Mouse (Mus musculus) MEL-GATA-1-ER (cell line): ENCODE data around the gene Unc13a.
"Not testable (repeated sequence)": the region's sequence is repeated elsewhere in the genome, so short reads cannot be mapped to it uniquely, and the experiment has no call there.

ENCODE experiments used
- DNase-seq: peaks from one replicate; pipeline ENCODE4 v3.0.0-alpha.2; 2012; ENCODE audit warnings: low read depth; ENCODE audit errors: extremely low read depth

Unc13a gene

DNA sequence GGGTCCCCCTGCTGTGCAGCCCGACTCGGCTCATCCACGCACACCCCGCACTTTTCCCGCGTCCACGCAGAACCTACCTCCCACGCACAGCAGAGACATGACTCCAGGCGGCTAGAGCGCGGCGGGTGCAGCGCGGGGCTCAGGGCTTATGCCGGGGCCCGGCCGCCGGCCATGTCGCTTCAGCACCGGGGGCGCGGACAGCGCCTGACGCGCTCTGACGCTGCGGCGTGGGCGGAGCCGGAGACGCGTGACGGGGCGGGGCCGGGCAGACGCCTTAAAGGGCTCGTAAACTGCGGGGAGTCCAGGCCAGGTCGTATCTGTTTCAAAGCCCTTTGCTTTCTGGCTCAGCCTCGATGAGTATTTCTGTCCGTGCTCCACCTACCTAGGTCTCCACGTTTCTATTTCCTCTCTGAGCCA lies at the start of gene Unc13a:
TSS of gene Unc13a (minus strand) at position 209 of the 417 bp plus-strand sequence.
- DNase-seq = no peak

DNA sequence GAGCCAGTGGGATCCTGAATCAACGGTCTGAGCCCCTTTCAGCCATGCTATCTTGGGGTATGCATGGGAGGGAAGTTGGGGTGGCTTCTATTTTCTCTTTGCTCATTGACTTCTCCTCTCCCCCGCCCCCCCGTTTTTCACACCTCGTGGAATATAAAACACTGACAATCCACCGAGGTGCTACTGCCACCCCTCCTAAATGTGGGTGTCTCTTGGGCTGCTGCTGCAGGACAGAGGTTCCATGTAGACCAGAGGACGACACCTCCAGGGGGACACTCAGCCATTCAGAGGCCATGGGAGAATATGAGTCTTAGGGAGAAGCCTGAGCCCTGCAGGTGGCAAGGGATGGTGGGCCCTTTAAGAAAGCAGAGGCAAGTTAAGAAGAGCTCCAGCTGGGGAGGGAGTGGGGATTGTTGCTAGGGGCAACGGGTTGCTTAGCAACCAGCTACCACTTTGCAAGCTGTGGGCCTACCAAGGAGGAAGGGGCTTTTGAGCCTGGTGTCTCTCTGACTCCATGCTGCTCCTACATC lies 48.4 kb upstream of the Unc13a start:
- DNase-seq = no peak

DNA sequence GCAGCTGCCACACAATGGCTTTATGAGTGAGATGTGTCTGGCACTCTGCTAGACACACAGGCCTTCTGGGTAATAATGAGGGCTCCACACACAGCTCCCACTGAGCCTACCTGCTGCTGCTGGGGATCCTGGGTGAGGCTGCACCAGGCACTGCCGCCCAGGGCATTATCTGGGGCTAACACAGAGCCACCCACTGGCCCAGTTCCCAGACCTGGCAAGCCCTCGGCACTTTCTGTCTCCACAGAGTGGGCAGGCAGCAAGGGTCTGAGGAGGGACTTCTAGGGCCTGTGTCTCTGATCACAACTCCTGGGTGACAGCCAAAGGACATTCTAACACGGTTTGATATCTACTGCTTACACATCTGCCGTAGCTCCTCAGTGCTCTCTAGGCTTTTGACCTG lies 47.7 kb upstream of the Unc13a start:
- DNase-seq = peak; percentile 52

DNA sequence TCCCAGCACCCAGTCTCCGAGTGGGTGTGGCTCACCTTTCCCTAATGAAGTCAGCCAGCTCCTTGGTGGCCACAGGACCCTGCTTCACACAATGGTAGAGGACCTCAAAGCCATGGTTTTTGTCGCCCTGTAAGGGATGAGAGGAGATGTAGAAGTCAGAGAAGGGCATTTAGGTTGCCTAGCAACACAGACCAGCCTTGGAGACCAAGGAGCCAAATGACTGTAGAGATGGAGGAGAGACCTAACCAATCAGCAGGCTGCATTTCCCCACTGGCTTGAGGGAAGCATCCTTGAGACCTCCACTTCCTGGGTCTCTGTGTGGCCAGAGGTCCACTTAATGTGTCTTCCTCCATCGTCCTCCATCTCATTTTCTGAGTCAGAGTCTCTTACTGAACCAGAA lies 46.7 kb upstream of the Unc13a start:
- DNase-seq = no peak

DNA sequence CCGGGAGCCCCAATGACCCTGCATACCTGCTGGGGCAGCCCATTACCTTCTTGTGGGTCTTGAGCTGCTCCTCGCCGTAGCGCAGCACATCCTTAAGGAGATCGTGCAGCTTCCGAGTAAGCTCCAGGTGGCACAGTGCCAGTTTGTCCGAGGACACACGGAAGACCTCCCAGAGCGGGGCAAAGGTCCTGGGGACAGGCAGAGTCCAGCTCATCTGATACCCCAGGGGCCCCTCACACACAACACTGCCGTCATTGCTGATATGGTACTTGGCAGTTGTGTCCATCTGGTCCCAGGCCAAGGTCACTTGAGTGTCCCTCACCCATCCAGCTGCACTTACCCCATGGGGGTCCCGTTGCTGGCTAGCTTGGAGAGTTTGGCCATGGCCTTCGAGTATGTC lies 45.5 kb upstream of the Unc13a start:
- DNase-seq = no peak

DNA sequence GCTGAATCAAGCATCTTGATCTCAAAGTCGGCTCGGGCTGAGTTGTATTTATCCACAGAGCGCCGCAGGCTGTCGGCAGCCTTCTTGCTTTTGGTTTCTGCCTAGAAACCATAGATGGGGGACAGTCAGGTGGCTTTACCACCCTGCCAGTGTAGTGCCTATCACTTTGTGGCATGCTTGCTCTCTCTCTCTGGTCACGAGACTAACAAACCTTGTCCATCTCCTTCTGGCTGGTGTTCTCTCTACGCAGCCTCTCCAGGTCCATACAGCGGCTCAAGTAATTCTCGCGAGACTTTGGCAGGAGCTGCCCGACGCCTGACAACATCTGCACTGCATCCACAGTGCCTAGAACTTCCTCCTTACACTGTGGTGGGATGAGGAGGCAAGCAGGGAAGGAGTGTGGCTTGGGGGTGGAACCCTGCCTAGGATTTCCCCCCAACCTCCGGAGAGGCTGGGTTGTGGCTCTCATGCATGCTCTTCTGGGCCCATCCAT lies 45.0 kb upstream of the Unc13a start:
- DNase-seq = no peak

DNA sequence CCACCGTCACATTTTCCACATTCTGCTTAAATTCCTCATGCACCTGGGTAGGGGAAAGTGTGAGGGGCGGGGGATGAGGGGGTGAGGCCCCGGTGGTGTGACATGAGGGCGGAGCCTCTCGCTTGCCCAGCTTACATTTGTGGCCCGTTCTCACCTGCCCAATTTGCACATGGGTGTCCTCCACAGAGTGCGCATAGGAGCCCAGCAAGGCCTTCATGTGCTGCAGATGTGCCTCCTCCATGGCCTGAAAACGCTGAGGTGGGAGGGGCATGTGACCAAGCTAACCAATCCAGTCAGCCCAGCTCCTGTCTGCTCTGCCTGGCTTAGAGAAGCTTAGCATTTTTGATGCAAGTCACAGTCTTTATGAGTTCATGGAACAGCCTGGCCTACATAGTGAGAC lies 44.0 kb upstream of the Unc13a start:
- DNase-seq = no peak

DNA sequence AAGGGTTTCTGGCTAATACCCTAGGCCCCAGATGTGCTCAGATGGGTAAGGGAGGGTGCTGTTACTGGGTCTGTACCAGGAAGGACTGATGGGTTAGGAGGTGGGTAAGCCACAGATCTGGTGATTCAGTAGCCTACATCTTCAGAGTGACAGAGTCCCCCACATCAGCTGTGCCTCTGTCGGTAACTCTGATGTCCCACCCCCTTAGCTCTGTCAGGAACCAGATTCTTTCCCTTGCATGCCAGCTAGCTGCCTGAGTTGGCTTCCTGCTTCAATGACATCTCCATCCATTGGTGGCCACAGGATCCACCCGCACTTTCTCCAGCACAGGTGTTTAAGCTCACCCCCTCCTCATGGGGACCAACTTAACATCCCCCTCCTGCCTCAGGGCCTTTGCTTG lies 40.0 kb upstream of the Unc13a start:
- no peak for DNase-seq

DNA sequence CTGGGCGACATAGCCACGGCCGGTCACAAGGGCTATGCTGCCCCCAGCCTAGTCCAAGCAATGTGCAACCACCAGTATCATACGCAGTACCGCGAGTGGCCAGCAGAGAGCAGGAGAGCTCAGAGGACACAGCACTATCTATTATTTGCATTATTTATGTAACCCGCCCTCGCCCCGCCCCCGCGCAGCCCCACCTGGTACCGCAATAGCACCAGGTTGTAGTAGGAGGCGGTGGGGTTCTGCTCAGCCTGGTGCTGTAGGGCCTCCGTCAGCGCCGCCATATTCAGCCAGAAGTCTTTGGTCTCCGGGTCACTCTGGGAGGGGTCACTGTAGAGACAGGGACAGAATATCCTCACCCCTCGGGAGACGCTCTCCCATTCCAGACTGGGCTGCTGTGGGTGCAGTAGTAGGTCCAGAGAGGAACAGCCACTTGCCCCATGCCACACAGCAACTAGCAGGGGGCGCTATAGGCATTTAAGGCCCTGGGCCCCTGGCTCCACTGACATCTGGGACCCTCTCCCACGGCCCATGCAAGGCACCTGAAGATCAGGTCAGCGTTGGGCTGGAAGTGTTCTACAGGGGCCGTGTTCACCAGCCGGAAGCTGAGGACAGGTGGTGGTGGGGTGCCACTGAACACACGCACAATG lies 38.4 kb upstream of the Unc13a start:
- no peak for DNase-seq

DNA sequence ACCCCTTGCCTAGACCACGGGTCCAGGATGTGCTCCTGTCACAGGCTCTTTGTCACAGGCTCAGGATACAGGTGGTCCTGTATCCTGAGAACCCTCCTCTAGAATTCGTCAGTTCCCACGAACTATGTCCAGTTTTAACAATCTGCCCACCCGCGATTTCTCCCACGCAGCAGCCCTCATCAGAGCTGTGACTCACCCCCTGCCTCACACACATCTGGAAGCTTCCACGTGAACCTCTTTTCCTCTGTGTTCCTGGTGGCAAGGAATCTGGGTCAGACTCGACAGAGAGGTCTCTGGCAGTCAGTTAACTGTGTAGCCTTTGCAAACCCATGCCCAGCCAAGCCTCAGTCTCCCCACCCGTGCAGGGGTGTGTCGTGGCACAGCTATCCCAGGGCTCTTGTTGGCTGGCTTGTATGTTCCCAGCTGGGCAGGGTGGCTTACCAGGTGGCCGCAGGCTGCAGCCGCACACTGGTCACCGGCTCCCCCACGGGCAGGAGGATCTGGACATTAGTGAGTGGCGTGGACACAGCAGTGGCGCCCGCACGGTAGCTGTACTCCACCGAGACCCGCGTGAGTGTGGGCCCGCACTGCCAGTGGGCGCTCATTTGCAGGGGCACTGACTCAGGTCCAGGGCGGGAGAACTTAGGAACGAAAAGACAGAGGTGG lies 37.7 kb upstream of the Unc13a start:
- no peak for DNase-seq

DNA sequence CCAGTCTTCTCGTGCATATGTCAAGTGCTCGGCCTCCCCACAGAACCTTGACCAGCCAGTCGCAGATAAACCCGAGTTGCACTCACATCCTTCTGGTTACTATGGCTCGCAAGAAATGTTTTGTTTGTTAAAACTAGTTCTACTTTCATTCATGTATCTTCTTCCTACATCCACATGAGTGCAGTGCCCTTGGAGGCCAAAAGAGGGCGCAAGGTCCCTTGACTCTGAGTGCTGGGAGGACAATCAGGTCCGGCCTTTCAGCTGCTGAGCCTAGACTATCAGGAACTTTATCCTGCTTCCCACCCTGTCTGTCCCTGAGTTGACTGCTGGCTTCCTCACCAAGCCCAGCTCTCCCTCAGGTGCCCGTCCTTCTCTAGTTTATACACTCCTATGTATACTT lies 36.3 kb upstream of the Unc13a start:
- DNase-seq = peak; percentile 53

DNA sequence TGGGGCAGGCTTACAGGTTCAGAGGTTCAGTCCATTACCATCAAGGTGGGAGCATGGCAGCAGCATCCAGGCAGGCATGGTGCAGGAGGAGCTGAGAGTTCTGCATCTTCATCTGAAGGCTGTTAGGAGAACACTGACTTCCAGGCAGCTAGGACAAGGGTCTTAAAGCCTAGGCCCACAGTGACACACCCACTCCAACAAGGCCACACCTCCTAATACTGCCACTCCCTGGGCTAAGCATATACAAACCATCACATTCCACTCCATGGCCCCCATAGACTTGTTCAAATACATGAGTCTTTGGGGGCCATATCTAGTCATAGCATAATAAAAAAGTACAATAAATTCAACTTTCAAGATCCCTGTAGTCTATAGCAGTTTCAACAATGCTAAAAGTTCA lies 31.8 kb upstream of the Unc13a start:
- DNase-seq = not testable (repeated sequence)

DNA sequence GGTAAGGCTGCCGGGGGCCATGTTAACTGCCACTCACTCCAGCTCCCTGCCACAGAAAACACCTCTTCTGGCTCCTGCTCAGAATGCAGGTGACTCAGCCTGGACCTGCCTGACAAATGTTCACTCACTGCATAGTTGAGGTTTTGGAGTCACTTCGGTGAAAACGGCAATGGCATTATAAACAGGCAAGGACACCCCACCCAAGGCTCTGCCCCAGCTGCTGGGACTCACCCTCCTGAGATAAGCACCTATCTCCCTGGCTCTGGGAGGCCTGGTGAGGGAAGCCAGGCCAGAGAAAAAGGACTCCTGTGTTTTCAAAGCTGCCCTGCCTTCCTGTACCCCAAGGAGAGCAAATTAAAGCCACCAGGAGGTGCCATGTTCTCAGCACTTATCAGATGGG lies 31.4 kb upstream of the Unc13a start:
- peak; percentile 48 for DNase-seq

DNA sequence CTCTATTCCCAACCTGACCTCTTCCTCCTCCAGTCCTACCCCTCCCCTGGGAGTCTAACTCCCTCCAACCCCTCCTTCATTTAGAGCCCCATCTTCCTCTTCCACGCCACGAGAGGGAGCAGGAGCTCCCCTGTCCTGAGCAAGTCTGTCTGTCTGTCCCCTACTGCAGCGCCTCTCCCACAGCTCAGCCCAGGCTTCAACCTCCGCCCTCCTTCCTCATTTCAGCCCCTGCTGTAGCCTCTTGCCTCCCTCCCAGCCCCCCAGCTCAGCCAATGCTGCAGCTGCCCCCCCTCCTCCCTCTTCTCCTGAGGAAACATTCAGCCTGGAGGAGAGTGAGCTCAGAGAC lies 30.5 kb upstream of the Unc13a start:
- DNase-seq = peak; percentile 51

DNA sequence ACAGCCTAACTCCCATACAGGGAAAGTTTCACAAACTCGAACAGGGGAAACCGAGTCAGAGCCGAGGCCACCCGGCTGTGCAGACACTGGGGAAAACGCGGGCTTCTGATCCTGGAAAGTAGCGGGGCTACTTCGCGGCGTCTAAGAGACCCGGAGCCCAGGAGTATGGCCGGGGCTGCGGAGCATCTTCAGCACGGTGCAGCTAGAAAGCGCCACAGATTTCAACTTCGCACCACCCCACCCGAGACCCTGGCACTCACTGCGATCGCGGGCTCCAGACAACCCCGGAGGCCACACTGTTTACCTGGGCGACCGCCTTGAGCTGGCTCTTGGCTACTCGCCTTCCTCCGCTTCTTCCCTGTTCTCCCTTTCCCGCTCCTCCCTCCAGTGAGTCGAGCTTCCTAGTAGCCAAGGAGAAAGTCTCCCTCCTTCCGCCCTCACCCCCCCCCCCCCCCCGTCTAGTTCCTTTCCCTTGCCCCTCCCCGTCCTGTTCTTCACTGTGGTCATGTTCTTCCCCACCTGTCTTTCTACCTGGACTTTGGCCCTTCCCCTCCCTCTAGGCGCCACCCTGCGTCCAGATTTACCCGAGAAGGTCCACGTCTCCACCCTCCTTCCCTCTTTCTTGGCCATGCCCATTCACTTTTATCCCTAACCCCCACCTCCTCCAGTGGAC lies 30.0 kb upstream of the Unc13a start, which contains the start of gene B3gnt3:
TSS of gene B3gnt3 (minus strand) at position 376 of the 673 bp plus-strand sequence.
- no peak for DNase-seq

DNA sequence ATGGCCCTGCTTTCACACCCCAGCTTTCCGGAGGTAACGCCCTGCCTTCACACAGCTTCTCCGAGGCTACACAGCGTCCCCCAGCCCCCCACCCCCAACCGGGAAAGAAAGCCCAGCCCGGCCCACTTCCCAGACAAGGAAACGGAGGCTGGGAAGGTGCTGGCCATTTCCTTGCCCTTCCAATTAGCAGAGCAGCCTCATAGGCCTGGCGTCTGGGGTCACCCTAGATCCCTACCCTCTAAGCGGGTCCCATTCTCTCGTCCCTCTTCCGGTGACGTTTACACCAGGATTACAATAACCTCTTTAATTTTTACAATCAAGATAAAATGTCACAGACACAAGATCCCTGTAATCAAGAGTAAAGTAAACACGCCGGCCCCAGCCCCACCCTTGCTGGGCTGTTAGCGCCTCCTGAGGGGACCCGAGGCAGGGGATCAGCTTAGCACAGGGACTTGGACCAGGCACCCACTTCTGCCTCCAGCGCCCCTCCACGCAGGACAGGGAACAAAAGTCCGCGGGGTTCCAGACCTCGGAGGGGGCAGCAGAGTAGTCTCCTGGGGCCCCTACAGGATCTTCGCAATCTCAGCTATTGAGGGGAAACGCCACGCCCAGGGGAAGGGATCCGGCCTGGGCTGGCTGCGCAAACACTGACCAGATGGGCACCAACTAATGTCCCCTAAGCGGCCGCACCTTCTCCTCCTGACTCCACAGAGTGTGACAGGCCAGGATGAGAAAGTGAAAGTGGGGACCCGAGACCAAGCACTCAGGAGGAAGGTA lies 29.1 kb upstream of the Unc13a start:
- no peak for DNase-seq

DNA sequence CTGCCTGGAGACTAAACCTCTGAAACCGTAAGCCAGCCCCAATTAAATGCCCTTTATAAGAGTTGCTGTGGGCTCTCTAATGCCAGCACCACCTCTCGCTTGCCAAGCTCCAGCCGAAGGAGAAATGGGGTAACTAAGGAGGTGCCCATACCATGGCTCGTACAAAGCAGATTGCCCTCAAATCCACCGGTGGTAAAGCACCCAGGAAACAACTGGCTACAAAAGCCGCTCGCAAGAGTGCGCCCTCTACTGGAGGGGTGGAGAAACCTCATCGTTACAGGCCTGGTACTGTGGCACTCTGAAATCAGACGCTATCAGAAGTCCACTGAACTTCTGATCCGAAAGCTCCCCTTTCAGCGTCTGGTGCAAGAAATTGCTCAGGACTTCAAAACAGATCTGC lies 23.9 kb upstream of the Unc13a start:
- DNase-seq = not testable (repeated sequence)

DNA sequence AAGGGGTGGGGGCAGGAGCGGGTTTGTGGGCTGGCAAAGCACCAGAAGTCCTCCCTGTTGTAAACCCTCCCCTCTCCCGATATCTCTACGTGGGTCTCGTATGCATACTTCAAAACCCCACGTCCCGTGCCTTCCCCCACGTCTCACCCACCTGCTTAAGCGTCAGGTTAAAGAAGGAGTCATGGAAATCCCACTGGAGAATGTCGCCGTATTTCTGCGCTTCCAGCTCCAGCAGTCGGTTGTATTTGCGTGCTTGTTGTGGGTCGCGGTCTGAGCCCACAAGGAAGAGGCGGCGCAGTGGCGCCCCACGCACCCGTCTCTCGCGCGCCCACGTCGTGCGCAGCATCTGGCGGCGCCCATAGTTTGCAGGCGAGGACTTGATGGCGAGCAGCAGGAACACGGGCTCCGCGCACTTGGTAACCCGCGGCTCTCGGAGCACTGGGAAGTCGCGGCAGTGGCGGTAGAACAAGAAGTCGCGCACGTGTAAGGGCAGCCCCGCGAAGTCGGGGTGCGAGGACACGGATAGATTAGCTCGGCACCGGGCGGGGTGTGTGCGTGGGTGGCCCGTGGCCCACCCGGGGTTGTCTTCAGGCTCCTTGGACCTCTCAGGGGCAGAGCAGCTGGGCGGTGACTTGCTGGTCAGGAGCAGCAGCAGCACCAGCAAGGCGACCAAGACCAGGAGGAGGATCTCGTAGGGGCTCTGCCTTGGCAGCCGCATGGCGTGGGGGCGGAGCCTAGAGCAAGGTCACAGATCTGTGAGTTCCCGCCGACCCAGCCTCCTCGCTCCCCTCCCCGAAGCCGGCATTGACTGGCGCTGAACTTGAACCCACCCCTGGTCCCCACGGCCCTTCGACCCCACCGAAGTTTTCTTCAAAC lies 21.8 kb upstream of the Unc13a start:
- no peak for DNase-seq

DNA sequence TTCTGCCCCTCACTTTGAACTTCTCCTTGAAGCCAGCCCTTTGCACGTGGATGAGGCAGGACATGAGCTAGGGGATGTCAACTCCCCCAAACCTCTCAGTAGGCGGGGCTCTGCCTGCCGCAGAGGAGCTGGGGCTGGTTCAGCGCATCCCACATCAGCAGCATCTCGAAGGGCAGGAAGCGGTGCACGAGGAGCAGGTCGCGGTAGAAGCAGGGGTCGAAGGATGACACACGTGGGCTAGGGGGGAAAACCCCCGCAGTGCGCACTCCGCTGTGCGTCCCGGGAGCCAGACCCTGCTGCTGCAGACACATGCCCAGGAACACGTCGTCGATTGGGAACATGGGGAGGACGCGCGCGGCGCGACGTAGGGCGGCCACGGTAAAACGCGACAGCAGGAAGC lies 21.0 kb upstream of the Unc13a start:
- DNase-seq = no peak

DNA sequence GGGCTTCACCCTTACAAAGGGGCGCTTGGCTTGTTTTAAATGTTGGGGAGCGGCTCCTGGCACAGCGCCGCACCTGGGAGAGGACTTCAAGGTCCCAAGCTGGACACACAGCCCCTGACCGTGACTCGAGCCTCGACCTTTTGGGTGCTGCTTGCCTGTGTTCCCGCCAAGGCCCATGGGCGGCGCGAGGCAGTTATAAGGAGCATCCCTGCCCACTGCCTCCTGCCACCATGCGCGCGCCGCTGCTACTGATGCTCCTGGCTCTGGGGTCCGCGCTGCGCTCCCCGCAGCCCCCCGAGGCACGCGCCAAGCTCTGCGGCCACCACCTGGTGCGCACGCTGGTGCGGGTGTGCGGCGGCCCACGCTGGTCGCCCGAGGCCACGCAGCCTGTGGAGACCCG lies 17.5 kb upstream of the Unc13a start, which contains the start of gene Insl3:
TSS of gene Insl3 (plus strand) at position 187 of the 400 bp plus-strand sequence.
- no peak for DNase-seq
